Mouse (Mus musculus) hindbrain, embryonic 16.5 days (tissue): ENCODE measurements at regions not wholly inside any gene's neighbourhood (a gene's known extent, or its start where the extent isn't known, plus 50 kb on each side); places are given as distances from the start of the nearest gene placed in this dataset.
A peak's percentile ranks its signal among the peaks of the same experiment; 100 is the strongest.

Experiments used
- ATAC-seq: fragments of 200-750 bp; cut with Nextera tagmentation; 2 replicates; pipeline ENCODE4 v1.8.0; 2017; ENCODE audit warnings: moderate TSS enrichment, moderate library complexity
- H3K27ac ChIP-seq: fragments of 300-500 bp; sonication (generic); 2 replicates; pipeline ENCODE4 v1.5.1; 2014; ENCODE audit warnings: low read depth, mild to moderate bottlenecking, control low read depth, low read length, moderate library complexity
- H3K27me3 ChIP-seq: fragments of 300-500 bp; sonication (generic); replicated peaks from 2 replicates; pipeline ENCODE4 v1.6.1; 2014; ENCODE audit warnings: low read length; ENCODE audit not compliant: control insufficient read depth, insufficient read depth
- H3K36me3 ChIP-seq: fragments of 300-500 bp; sonication (generic); 2 replicates; pipeline ENCODE4 v1.6.1; 2014; ENCODE audit warnings: mild to moderate bottlenecking, low read length, moderate library complexity, mixed read lengths; ENCODE audit not compliant: control insufficient read depth, insufficient read depth
- H3K4me1 ChIP-seq: fragments of 300-500 bp; sonication (generic); 2 replicates; pipeline ENCODE4 v1.6.1; 2014; ENCODE audit warnings: low read depth, low read length; ENCODE audit not compliant: control insufficient read depth, insufficient read depth
- H3K4me2 ChIP-seq: fragments of 300-500 bp; sonication (generic); 2 replicates; pipeline ENCODE4 v1.6.1; 2014; ENCODE audit warnings: mild to moderate bottlenecking, low read length, control low read depth, moderate library complexity
- H3K4me3 ChIP-seq: fragments of 300-500 bp; sonication (generic); 2 replicates; pipeline ENCODE4 v1.5.1; 2014; ENCODE audit warnings: mild to moderate bottlenecking, low read length, control low read depth, moderate library complexity
- H3K9ac ChIP-seq: fragments of 300-500 bp; sonication (generic); 2 replicates; pipeline ENCODE4 v1.6.1; 2014; ENCODE audit warnings: low read depth, mild to moderate bottlenecking, control low read depth, low read length, moderate library complexity
- H3K9me3 ChIP-seq: fragments of 300-500 bp; sonication (generic); 2 replicates; pipeline ENCODE4 v1.6.1; 2014; ENCODE audit warnings: mild to moderate bottlenecking, low read length, moderate library complexity; ENCODE audit not compliant: control insufficient read depth
- WGBS: fragments of 180-500 bp; shearing (Covaris S2); extraction: QIAGEN DNeasy Blood & Tissue Kit; methylation state at CpG from one replicate; pipeline ENCODE4 v1.1.7; 2014; 5-methylcytosine and 5-hydroxymethylcytosine counted together

- no peak overlapping the region for H3K4me2 ChIP-seq
- no peak for ATAC-seq
- no peak overlapping the region for H3K9ac ChIP-seq
- WGBS = 91% methylated on average over 8 of the region's 8 CpGs
- H3K27ac ChIP-seq = no peak overlapping the region
- no peak overlapping the region for H3K4me3 ChIP-seq
- H3K9me3 ChIP-seq = no peaks in the 10 kb centered on the region
- H3K4me1 ChIP-seq = no peaks in the 10 kb centered on the region
- no peaks in the 10 kb centered on the region for H3K27me3 ChIP-seq
- H3K36me3 ChIP-seq = no peaks in the 10 kb centered on the region
Observed at GRCm38 (mm10) chr17:7578003-7578402, 192.7 kb upstream of the Unc93a2 start.

GRCm38 (mm10) chr17:7577227-7577626 lies 192.0 kb upstream of the Unc93a2 start:
- ATAC-seq = peak; percentile 61; the same call in 1 of the 2 replicates
- Histone ChIP-seq H3K27me3 (no peaks in the 10 kb centered on the region), H3K9ac (no peak overlapping the region), H3K27ac (no peak overlapping the region), H3K36me3 (no peaks in the 10 kb centered on the region), H3K4me3 (no peak overlapping the region), H3K9me3 (no peaks in the 10 kb centered on the region), H3K4me2 (no peak overlapping the region), H3K4me1 (no peaks in the 10 kb centered on the region)
- WGBS = 64% methylated on average over 4 of the region's 4 CpGs

DNA sequence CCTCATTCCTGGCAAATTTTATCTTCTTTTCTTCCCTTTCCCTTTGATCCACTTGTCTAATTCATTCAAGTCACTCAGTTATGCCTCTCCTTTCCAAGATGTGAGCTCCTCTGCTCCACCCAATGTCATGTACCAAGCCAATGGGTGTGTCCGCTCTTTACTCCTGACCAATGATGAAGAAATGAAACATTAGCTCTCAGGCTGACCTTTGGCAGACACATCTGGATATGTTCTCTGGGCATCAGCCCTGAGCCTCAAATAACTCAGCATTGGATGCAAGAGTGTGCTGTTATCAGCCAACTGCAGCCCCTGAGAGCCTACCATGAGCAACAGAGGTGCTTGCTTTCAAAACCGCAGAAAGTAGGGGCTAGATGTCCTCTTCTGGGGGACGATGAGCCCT lies 186.2 kb upstream of the Unc93a2 start:
- 96% methylated on average over 3 of the region's 3 CpGs for WGBS
- Histone ChIP-seq H3K9me3 (no peaks in the 10 kb centered on the region), H3K4me2 (no peak overlapping the region), H3K9ac (no peak overlapping the region), H3K4me3 (no peak overlapping the region), H3K27me3 (no peaks in the 10 kb centered on the region), H3K4me1 (no peaks in the 10 kb centered on the region), H3K36me3 (no peaks in the 10 kb centered on the region), H3K27ac (no peak overlapping the region)
- ATAC-seq = no peak

DNA sequence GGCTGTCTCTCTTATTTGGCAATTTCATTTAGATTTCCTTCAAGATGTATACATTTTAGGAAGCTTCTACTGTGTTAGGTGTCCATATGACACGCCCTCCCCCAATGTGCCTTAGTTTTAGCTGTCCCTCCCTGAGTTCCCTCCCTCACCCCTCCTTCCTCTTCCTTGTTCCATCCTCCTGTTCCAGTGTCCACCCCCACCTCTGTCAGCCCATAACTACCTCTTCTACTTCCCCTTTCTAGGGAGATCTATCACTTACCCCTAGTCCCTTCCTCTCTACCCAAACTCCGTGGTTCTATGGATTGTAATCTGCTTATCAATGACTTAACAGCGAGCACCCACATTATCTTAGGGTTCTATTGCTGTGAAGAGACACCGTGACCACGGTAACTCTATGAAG lies 183.2 kb upstream of the Unc93a2 start:
- no peak for ATAC-seq
- H3K4me3 ChIP-seq = no peak overlapping the region
- no peak overlapping the region for H3K9ac ChIP-seq
- 94% methylated on average over 5 of the region's 5 CpGs for WGBS
- no peak overlapping the region for H3K4me2 ChIP-seq
- no peaks in the 10 kb centered on the region for H3K36me3 ChIP-seq
- no peaks in the 10 kb centered on the region for H3K27me3 ChIP-seq
- H3K4me1 ChIP-seq = no peaks in the 10 kb centered on the region
- no peaks in the 10 kb centered on the region for H3K9me3 ChIP-seq
- H3K27ac ChIP-seq = no peak overlapping the region

GRCm38 (mm10) chr17:7565771-7566170 lies 180.5 kb upstream of the Unc93a2 start:
- ATAC-seq = no peak
- H3K9me3 ChIP-seq = no peaks in the 10 kb centered on the region

GRCm38 (mm10) chr17:7562940-7563339 lies 177.7 kb upstream of the Unc93a2 start:
- H3K36me3 ChIP-seq = no peaks in the 10 kb centered on the region
- no peak overlapping the region for H3K9ac ChIP-seq
- no peak overlapping the region for H3K27ac ChIP-seq
- H3K4me2 ChIP-seq = no peak overlapping the region
- no peaks in the 10 kb centered on the region for H3K4me1 ChIP-seq
- no peaks in the 10 kb centered on the region for H3K9me3 ChIP-seq
- no peak overlapping the region for H3K4me3 ChIP-seq
- 25% methylated on average over 8 of the region's 8 CpGs for WGBS
- no peaks in the 10 kb centered on the region for H3K27me3 ChIP-seq
- no peak for ATAC-seq

More at GRCm38 (mm10) chr17:7565771-7566170, 180.5 kb upstream of the Unc93a2 start:
- Histone ChIP-seq H3K4me1 (no peaks in the 10 kb centered on the region), H3K4me2 (no peak overlapping the region), H3K36me3 (no peaks in the 10 kb centered on the region), H3K27ac (no peak overlapping the region), H3K4me3 (no peak overlapping the region), H3K27me3 (no peaks in the 10 kb centered on the region), H3K9ac (no peak overlapping the region)
- WGBS = 77% methylated on average over 2 of the region's 2 CpGs

- H3K9ac ChIP-seq = no peak overlapping the region
- H3K27me3 ChIP-seq = no peaks in the 10 kb centered on the region
- no peaks in the 10 kb centered on the region for H3K36me3 ChIP-seq
- H3K4me3 ChIP-seq = no peak overlapping the region
- H3K4me1 ChIP-seq = no peaks in the 10 kb centered on the region
- no peak overlapping the region for H3K4me2 ChIP-seq
- H3K9me3 ChIP-seq = no peaks in the 10 kb centered on the region
- WGBS = 98% methylated on average over 2 of the region's 2 CpGs
- no peak overlapping the region for H3K27ac ChIP-seq
- no peak for ATAC-seq
Observed at GRCm38 (mm10) chr17:7548456-7548855, 163.2 kb upstream of the Unc93a2 start.

DNA sequence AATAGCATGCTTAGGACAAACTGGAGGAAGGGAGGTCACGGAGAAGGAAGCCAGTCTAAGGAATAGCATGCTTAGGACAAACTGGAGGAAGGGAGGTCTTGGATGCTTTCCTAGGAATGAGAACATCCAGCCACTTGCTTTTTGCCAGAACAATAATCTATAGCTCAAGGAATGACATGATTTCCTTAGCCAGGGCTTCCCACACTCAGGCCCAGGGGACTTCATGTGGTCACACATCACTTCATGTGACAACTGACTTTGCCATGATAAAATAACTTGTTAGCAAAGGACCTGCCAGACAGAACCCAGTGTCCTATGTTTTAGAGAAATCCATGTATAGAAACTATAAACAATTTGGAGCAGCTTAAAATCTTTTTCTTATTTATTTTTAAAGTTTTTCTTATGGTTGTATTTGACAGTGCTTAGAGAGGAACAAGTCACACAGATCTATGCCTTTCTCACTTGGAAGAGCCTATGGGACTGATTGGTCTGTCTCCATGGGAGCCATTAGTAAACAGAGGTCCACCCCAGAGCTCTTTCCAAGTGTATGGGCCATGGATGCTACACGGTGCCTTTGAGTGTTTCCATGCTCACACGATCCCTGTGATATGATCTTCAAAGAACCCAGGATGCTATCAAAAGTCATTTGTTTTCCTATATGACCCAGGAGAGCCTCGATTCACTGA lies 153.3 kb upstream of the Unc93a2 start:
- Histone ChIP-seq H3K4me3 (no peak overlapping the region), H3K9me3 (no peaks in the 10 kb centered on the region), H3K27me3 (no peaks in the 10 kb centered on the region), H3K36me3 (no peaks in the 10 kb centered on the region), H3K4me1 (no peaks in the 10 kb centered on the region), H3K27ac (no peak overlapping the region), H3K4me2 (no peak overlapping the region), H3K9ac (no peak overlapping the region)
- 77% methylated on average over 4 of the region's 4 CpGs for WGBS
- no peak for ATAC-seq

DNA sequence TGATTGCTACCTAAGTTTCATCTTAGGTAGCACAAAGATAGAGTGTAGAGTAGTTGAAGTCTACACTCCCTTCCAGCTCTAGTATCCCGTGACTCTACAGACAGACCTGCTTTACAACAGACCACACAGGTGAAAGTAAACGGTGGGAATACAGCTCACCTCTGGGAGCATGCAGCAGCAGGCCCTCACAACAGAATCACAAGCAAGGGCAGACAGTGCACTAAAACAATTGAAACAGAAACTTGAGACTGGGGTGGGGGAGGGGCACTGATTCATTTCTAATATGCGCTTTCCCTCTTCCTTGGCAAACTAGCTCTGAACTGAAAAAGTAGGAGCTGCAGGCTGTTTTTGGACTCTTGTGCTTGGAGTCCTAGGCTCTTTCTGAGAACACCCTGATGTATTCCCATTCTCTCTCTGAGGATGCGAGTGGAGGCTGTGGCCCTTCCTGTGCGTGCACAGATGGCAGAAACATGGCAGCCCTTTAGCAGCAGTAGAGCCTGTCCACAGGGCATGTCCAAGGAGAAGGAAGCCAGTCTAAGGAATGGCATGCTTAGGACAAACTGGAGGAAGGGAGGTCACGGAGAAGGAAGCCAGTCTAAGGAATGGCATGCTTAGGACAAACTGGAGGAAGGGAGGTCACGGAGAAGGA lies 152.5 kb upstream of the Unc93a2 start:
- Histone ChIP-seq H3K27me3 (no peaks in the 10 kb centered on the region), H3K4me2 (no peak overlapping the region), H3K36me3 (no peaks in the 10 kb centered on the region), H3K27ac (no peak overlapping the region), H3K9me3 (no peaks in the 10 kb centered on the region), H3K4me3 (no peak overlapping the region), H3K9ac (no peak overlapping the region), H3K4me1 (no peaks in the 10 kb centered on the region)
- 82% methylated on average over 7 of the region's 7 CpGs for WGBS
- ATAC-seq = no peak
